Mouse (Mus musculus): ENCODE data around the gene Myl6b.
A peak's percentile ranks its signal among the peaks of the same experiment; 100 is the strongest.

Gene Myl6b

GRCm38 (mm10) chr10:128498590-128498989 is at the start of gene Myl6b:
Gene Myl6b (minus strand): TSS chr10:128498685.
- peak; percentile 86 for DNase-seq (ENCODE audit: low read depth, low spot score)

- peak; percentile 96 for DNase-seq (ENCODE audit: low read depth, low spot score)
Measured at GRCm38 (mm10) chr10:128547361-128548032, 49.0 kb upstream of the Myl6b start, which contains the start of gene Zc3h10. Gene Zc3h10 (minus strand): TSS chr10:128547774.

- no peak for DNase-seq (ENCODE audit: low read depth, low spot score)
Measured at GRCm38 (mm10) chr10:128546787-128547186, 48.3 kb upstream of the Myl6b start.

GRCm38 (mm10) chr10:128546361-128546760 is 47.9 kb upstream of the Myl6b start:
- no peak for DNase-seq (ENCODE audit: low read depth, low spot score)

GRCm38 (mm10) chr10:128545570-128545898 is 47.0 kb upstream of the Myl6b start:
- no peak for DNase-seq (ENCODE audit: low read depth, low spot score)

- no peak for DNase-seq (ENCODE audit: low read depth, low spot score)
Measured at GRCm38 (mm10) chr10:128544674-128545569, 46.4 kb upstream of the Myl6b start.

- DNase-seq (ENCODE audit: low read depth, low spot score) = no peak
Measured at GRCm38 (mm10) chr10:128544151-128544657, 45.7 kb upstream of the Myl6b start.

GRCm38 (mm10) chr10:128543100-128543499 is 44.6 kb upstream of the Myl6b start:
- no peak for DNase-seq (ENCODE audit: low read depth, low spot score)

- DNase-seq (ENCODE audit: low read depth, low spot score) = no peak
Measured at GRCm38 (mm10) chr10:128538340-128538870, 39.9 kb upstream of the Myl6b start.

- DNase-seq (ENCODE audit: low read depth, low spot score) = peak; percentile 77
Measured at GRCm38 (mm10) chr10:128536266-128536940, 37.9 kb upstream of the Myl6b start.

GRCm38 (mm10) chr10:128535624-128536265 is 37.3 kb upstream of the Myl6b start:
- no peak for DNase-seq (ENCODE audit: low read depth, low spot score)

- no peak for DNase-seq (ENCODE audit: low read depth, low spot score)
Measured at GRCm38 (mm10) chr10:128535206-128535605, 36.7 kb upstream of the Myl6b start.

GRCm38 (mm10) chr10:128526366-128527356 is 28.2 kb upstream of the Myl6b start:
- no peak for DNase-seq (ENCODE audit: low read depth, low spot score)

- peak; percentile 92 for DNase-seq (ENCODE audit: low read depth, low spot score)
Measured at GRCm38 (mm10) chr10:128525671-128526308, 27.3 kb upstream of the Myl6b start, which contains the start of gene Esyt1. Gene Esyt1 (minus strand): TSS chr10:128525871.

GRCm38 (mm10) chr10:128524732-128525662 is 26.5 kb upstream of the Myl6b start:
- DNase-seq (ENCODE audit: low read depth, low spot score) = no peak

- no peak for DNase-seq (ENCODE audit: low read depth, low spot score)
Measured at GRCm38 (mm10) chr10:128524111-128524731, 25.7 kb upstream of the Myl6b start.

- DNase-seq (ENCODE audit: low read depth, low spot score) = no peak
Measured at GRCm38 (mm10) chr10:128522351-128522750, 23.9 kb upstream of the Myl6b start.

- no peak for DNase-seq (ENCODE audit: low read depth, low spot score)
Measured at GRCm38 (mm10) chr10:128520591-128520990, 22.1 kb upstream of the Myl6b start.

All from WW6 (cell line).